Mouse (Mus musculus): ENCODE measurements around the gene Tomm40l. TPM values are rescaled to one million over a fixed set of nuclear protein-coding genes. Genes with fewer than 3 reads are reported as not detected.
"Not testable (repeated sequence)": the region's sequence is repeated elsewhere in the genome, so short reads cannot be mapped to it uniquely, and the experiment has no call there.

Tomm40l gene
- total RNA-seq, 2 experiments from 2014 or later: 70.8 to 76.7 TPM

DNA sequence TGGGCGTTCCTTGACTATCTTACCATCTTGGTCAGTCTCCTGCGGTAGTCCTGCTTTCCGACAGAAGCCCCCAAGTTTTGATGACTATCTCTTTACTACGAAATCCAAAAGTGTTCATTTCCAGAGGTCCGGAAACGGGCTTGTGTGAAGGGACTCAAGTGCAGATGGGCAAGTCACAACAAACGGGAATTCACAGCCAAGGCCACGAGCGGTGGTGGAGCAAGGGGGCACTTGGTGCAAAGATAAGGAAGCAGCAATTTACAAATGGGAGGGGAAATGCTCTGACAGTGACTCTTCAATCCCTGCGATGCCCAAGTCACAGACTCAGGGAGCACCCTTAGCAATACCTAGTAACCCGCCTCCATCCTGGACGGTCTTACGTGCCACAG, 25.1 kb upstream of the Tomm40l start:
- no peak for DNase-seq (ENCODE audit: low spot score in 2 of 2)
- no peak for TF ChIP-seq CTCF (conservative IDR thresholded peaks at IDR 0.05)
- peak overlapping the region; percentile 89 for H3K27ac ChIP-seq
- H3K4me3 ChIP-seq: peak overlapping the region; percentile 68

DNA sequence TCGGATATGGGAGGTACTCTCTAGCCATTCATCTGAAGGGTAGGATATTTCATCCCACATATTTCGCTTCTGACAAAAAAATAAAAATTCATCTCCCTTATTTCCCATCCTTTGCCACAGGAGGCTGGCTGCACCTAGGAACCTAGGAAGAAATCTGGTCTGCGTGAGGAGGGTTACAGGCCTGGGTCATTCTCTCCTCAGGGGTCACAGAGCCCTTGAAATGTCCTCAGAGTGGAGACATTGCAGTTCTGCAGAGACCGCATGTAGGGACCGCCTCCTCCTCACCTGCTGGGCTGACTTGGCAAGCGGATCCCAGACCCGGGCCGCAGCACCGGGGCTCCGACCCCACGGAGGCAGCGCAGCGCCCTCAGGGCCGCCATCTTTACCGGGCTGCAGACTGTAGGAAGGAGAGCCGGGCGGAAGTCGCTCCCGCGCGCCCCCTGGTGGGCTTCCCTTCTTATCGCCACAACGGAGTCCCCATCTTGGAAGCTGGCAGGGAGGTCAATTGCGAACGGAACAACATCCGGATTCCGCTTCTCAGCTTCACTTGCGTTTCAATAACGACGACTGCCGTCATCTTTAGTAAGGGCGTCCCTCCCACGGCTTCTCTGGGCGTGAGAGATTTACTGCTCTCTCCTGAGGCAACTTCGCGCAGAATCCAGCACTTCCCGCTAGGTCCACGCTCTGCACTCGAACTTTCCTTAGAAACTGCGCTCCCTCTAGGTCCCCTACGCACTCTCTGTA, 24.6 kb upstream of the Tomm40l start:
- Histone ChIP-seq H3K27ac (peak overlapping the region; percentile 95), H3K4me3 (peak overlapping the region; percentile 68)
- TF ChIP-seq CTCF (conservative IDR thresholded peaks at IDR 0.05): peak; percentile 97
- DNase-seq (ENCODE audit: low spot score in 2 of 2): peak; percentile 99

DNA sequence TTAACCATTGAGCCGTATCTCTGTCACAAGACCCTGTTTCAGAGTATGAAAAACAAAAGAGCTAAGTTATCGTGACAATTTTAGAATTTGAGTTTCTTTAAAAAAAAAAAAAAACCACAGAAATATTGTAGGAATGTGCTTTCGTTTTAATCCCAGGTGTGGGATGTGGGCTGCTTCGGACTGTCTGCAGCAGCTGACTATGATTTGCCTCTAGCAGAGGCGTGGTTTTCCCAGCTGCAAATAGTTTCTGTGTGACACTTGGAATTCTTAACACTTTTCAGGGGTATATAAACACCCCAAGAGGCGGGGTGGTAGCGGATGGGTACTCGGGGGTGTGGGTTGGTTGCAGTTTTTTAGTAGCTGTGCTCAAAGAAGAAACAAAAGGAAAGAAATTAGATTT, 23.0 kb upstream of the Tomm40l start:
- no peak for TF ChIP-seq CTCF (conservative IDR thresholded peaks at IDR 0.05)
- no peak for DNase-seq (ENCODE audit: low spot score in 2 of 2)
- Histone ChIP-seq H3K27ac (no peak overlapping the region), H3K4me3 (no peak overlapping the region)

DNA sequence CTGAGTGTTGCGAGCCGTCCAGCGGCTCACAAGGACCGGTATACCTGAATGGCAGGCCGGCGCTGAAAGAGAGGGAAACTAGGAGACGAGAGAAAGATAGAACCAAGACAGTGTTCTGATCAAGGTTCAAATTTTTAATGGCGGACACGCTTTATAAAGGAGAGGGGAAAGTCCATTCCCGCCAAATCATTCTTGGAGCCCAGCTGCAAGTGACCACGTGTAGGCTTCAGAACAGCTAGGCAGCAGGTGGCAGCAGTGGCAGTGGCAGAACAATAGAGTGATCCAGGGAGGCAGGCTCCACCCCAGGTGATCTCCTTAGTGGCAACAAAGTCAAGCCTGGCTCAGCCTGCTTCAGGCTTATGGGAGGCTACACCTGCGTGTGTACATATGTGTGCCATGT, 19.6 kb upstream of the Tomm40l start:
- H3K27ac ChIP-seq; H3K4me3 ChIP-seq; DNase-seq (ENCODE audit: low spot score in 2 of 2): not testable (repeated sequence)
- peak; percentile 16; the same call in 1 of the 2 replicates for TF ChIP-seq CTCF (conservative IDR thresholded peaks at IDR 0.05)

- no peak for TF ChIP-seq CTCF (conservative IDR thresholded peaks at IDR 0.05)
- no peak for DNase-seq (ENCODE audit: low spot score in 2 of 2)
- H3K27ac ChIP-seq: no peak overlapping the region
- H3K4me3 ChIP-seq: no peak overlapping the region
Measured at GRCm38 (mm10) chr1:171240911-171241310, 18.6 kb upstream of the Tomm40l start.

DNA sequence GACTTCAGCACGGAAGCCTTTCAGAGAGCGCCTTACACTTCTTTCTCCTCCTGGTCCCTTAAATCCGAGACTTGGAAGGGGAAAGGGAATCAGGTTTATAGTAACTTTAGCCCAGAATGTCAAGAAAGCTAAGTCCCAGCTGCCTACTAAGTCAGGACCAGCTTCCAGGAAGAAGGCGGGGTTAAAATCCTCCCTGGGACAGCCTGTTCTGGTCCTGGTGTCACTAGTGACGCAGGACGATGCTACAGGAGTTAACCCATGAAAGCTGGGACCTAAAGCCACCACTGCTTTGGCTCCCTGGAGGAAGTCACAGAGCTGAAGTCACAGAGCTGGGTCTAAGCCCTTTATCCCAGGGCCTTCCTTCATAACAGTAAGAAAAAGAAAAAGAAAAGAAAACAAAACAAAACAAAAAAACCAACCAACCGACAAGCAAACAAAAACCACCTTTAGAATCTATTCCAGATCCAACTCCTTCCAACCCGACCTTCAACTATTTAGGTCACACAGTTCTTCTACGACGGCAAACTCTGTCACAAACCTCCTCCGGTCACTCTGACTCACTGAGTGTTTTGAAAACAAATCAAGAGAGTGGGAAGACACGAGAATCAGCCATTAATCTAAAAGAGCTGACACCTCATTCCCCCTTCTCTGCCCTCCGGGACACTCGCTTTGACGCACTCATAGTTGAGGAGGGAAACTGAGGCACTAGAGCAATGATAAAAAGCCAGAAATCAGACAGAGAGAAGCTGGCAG, 17.9 kb upstream of the Tomm40l start:
- H3K4me3 ChIP-seq: no peak overlapping the region
- DNase-seq (ENCODE audit: low spot score in 2 of 2): no peak
- TF ChIP-seq CTCF (conservative IDR thresholded peaks at IDR 0.05): no peak
- H3K27ac ChIP-seq: no peak overlapping the region

GRCm38 (mm10) chr1:171238463-171238862, 16.1 kb upstream of the Tomm40l start:
- peak; percentile 87 for TF ChIP-seq CTCF (conservative IDR thresholded peaks at IDR 0.05)
- Histone ChIP-seq H3K4me3 (no peak overlapping the region), H3K27ac (no peak overlapping the region)
- peak in 1 of 2 experiments; percentile 50 for DNase-seq (ENCODE audit: low spot score in 2 of 2)

DNA sequence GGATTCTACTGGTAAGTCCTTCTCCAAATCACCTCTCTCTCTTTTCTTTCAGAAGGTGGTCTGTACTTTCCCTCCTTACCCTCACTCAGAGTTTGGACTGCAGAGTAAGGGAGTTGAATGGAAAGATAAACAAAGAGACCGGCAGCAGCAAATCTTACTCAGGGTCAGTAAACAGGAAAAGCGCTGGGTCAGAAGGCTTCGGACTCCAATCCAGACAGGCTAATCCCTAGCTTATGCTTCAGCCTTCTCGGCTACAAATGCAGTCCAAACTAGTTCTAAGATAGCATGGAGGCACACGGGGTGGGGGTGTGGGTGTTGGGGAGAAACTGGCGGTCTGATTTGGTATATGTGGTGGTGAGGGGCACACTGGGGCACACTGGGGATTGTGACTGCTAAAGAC, 15.1 kb upstream of the Tomm40l start:
- DNase-seq (ENCODE audit: low spot score in 2 of 2): no peak
- Histone ChIP-seq H3K4me3 (no peak overlapping the region), H3K27ac (no peak overlapping the region)
- no peak for TF ChIP-seq CTCF (conservative IDR thresholded peaks at IDR 0.05)

GRCm38 (mm10) chr1:171235791-171236190, 13.5 kb upstream of the Tomm40l start:
- TF ChIP-seq CTCF (conservative IDR thresholded peaks at IDR 0.05): no peak

GRCm38 (mm10) chr1:171234538-171234937, 12.2 kb upstream of the Tomm40l start:
- TF ChIP-seq CTCF (conservative IDR thresholded peaks at IDR 0.05): no peak
- DNase-seq (ENCODE audit: low spot score in 2 of 2): no peak
- no peak overlapping the region for H3K4me3 ChIP-seq
- no peak overlapping the region for H3K27ac ChIP-seq

More at GRCm38 (mm10) chr1:171235791-171236190, 13.5 kb upstream of the Tomm40l start:
- H3K4me3 ChIP-seq: no peak overlapping the region
- no peak for DNase-seq (ENCODE audit: low spot score in 2 of 2)
- H3K27ac ChIP-seq: no peak overlapping the region

- DNase-seq (ENCODE audit: low spot score in 2 of 2): no peak
- Histone ChIP-seq H3K27ac (no peak within 1 kb of the TSS), H3K4me3 (peak within 1 kb of the TSS; percentile 9; the same call in 1 of the 2 replicates)
- no peak for TF ChIP-seq CTCF (conservative IDR thresholded peaks at IDR 0.05)
Measured at GRCm38 (mm10) chr1:171234126-171234525, 11.8 kb upstream of the Tomm40l start, which contains the start of gene Fcer1g. Gene Fcer1g (minus strand): TSS chr1:171234365.

- no peak for TF ChIP-seq CTCF (conservative IDR thresholded peaks at IDR 0.05)
- Histone ChIP-seq H3K4me3 (peak overlapping the region; percentile 9; the same call in 1 of the 2 replicates), H3K27ac (no peak overlapping the region)
- DNase-seq (ENCODE audit: low spot score in 2 of 2): no peak
Measured at GRCm38 (mm10) chr1:171232800-171233730, 10.8 kb upstream of the Tomm40l start.
